Mouse (Mus musculus): ENCODE measurements around the gene Hsdl2. TPM values are rescaled to one million over a fixed set of nuclear protein-coding genes. Genes with fewer than 3 reads are reported as not detected.
"Not testable (repeated sequence)": the region's sequence is repeated elsewhere in the genome, so short reads cannot be mapped to it uniquely, and the experiment has no call there.

The Hsdl2 gene
- polyA plus RNA-seq, 1 experiment from 2014 or later, result 20.5 TPM

DNA sequence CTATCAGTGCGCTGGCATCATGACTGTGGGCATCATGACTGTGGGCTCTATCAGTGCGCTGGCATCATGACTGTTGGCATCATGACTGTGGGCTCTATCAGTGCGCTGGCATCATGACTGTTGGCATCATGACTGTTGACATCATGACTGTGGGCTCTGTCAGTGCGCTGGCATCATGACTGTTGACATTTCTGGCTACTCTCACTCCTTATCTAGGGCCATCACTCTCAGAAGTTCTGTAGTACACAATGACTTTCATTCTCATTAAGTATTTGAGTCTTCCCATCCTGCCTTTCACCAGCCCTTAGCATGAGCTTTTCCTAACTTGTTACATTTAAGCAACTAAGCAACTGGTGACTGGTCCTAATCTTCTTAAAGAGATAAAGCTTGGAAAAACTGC lies 24.0 kb upstream of the Hsdl2 start:
- H3K9ac ChIP-seq (ENCODE audit: low read depth, low read length); H3K9me3 ChIP-seq (ENCODE audit: control insufficient read depth, low read length); ATAC-seq (ENCODE audit: low FRiP score, low TSS enrichment); H3K4me1 ChIP-seq (ENCODE audit: control insufficient read depth, insufficient read depth, low read length); H3K4me2 ChIP-seq (replicated peaks; ENCODE audit: low read depth, low read length); H3K27me3 ChIP-seq (ENCODE audit: control insufficient read depth, insufficient read depth, low read length); H3K4me3 ChIP-seq (ENCODE audit: low read length); H3K36me3 ChIP-seq (ENCODE audit: control insufficient read depth, insufficient read depth, low read length); H3K27ac ChIP-seq (ENCODE audit: low read depth, low read length): not testable (repeated sequence)
- 94% methylated on average over 4 of the region's 4 CpGs for WGBS

- ATAC-seq (ENCODE audit: low FRiP score, low TSS enrichment), result no peak
- 50% methylated on average over 6 of the region's 6 CpGs for WGBS
- Histone ChIP-seq H3K4me2 (replicated peaks; ENCODE audit: low read depth, low read length) (no peak overlapping the region), H3K9ac (ENCODE audit: low read depth, low read length) (no peak overlapping the region), H3K27me3 (ENCODE audit: control insufficient read depth, insufficient read depth, low read length) (no peaks in the 10 kb centered on the region), H3K4me1 (ENCODE audit: control insufficient read depth, insufficient read depth, low read length) (0 out of 2 replicates have a peak, but pooled peaks cover 4% of the 10 kb centered on the region), H3K9me3 (ENCODE audit: control insufficient read depth, low read length) (no peaks in the 10 kb centered on the region), H3K27ac (ENCODE audit: low read depth, low read length) (no peak overlapping the region), H3K36me3 (ENCODE audit: control insufficient read depth, insufficient read depth, low read length) (no peaks in the 10 kb centered on the region), H3K4me3 (ENCODE audit: low read length) (no peak overlapping the region)
Observed at GRCm38 (mm10) chr4:59558096-59558720, 23.2 kb upstream of the Hsdl2 start.

DNA sequence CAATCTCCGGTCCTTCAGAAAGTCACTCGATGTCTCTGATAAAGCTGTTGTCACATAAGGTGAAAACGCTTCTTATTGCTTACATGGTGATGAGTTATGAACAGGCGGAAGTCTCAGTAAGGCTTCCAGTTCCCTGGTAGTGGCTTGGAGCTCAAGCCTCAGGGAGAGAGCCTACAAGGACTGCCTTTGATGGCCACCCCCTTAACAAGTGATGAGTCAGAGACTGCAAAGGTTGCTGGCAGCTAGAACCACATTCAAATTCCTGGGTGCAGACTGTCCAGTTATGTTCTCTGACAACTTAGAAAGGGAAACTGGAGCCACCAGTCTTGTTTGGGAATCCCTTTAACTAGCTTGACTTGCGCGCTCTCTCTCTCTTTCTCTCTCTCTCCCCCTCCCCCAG lies 21.2 kb upstream of the Hsdl2 start:
- ATAC-seq (ENCODE audit: low FRiP score, low TSS enrichment), result no peak
- Histone ChIP-seq H3K4me1 (ENCODE audit: control insufficient read depth, insufficient read depth, low read length) (0 out of 2 replicates have a peak, but pooled peaks cover 4% of the 10 kb centered on the region), H3K4me3 (ENCODE audit: low read length) (no peak overlapping the region), H3K9ac (ENCODE audit: low read depth, low read length) (no peak overlapping the region), H3K36me3 (ENCODE audit: control insufficient read depth, insufficient read depth, low read length) (no peaks in the 10 kb centered on the region), H3K9me3 (ENCODE audit: control insufficient read depth, low read length) (no peaks in the 10 kb centered on the region), H3K27me3 (ENCODE audit: control insufficient read depth, insufficient read depth, low read length) (no peaks in the 10 kb centered on the region), H3K27ac (ENCODE audit: low read depth, low read length) (no peak overlapping the region), H3K4me2 (replicated peaks; ENCODE audit: low read depth, low read length) (no peak overlapping the region)
- WGBS, result 96% methylated on average over 6 of the region's 6 CpGs

- Histone ChIP-seq H3K27me3 (ENCODE audit: control insufficient read depth, insufficient read depth, low read length) (no peaks in the 10 kb centered on the region), H3K4me3 (ENCODE audit: low read length) (no peak overlapping the region), H3K4me1 (ENCODE audit: control insufficient read depth, insufficient read depth, low read length) (no peaks in the 10 kb centered on the region), H3K36me3 (ENCODE audit: control insufficient read depth, insufficient read depth, low read length) (no peaks in the 10 kb centered on the region), H3K9me3 (ENCODE audit: control insufficient read depth, low read length) (peaks cover 5% of the 10 kb centered on the region; the same call in 1 of the 2 replicates), H3K4me2 (replicated peaks; ENCODE audit: low read depth, low read length) (no peak overlapping the region), H3K27ac (ENCODE audit: low read depth, low read length) (no peak overlapping the region), H3K9ac (ENCODE audit: low read depth, low read length) (no peak overlapping the region)
- 89% methylated on average over 3 of the region's 3 CpGs for WGBS
- ATAC-seq (ENCODE audit: low FRiP score, low TSS enrichment), result no peak
Observed at GRCm38 (mm10) chr4:59564128-59564527, 17.2 kb upstream of the Hsdl2 start.

- Histone ChIP-seq H3K4me1 (ENCODE audit: control insufficient read depth, insufficient read depth, low read length) (no peaks in the 10 kb centered on the region), H3K36me3 (ENCODE audit: control insufficient read depth, insufficient read depth, low read length) (no peaks in the 10 kb centered on the region), H3K9ac (ENCODE audit: low read depth, low read length) (no peak overlapping the region), H3K4me2 (replicated peaks; ENCODE audit: low read depth, low read length) (no peak overlapping the region), H3K27me3 (ENCODE audit: control insufficient read depth, insufficient read depth, low read length) (no peaks in the 10 kb centered on the region), H3K27ac (ENCODE audit: low read depth, low read length) (no peak overlapping the region), H3K4me3 (ENCODE audit: low read length) (no peak overlapping the region), H3K9me3 (ENCODE audit: control insufficient read depth, low read length) (peaks cover 5% of the 10 kb centered on the region; the same call in 1 of the 2 replicates)
- ATAC-seq (ENCODE audit: low FRiP score, low TSS enrichment), result no peak
- 76% methylated on average over 8 of the region's 8 CpGs for WGBS
Observed at GRCm38 (mm10) chr4:59565571-59566188, 15.7 kb upstream of the Hsdl2 start.

- ATAC-seq (ENCODE audit: low FRiP score, low TSS enrichment), result no peak
- Histone ChIP-seq H3K4me2 (replicated peaks; ENCODE audit: low read depth, low read length) (no peak overlapping the region), H3K27ac (ENCODE audit: low read depth, low read length) (no peak overlapping the region), H3K9ac (ENCODE audit: low read depth, low read length) (no peak overlapping the region), H3K9me3 (ENCODE audit: control insufficient read depth, low read length) (peaks cover 5% of the 10 kb centered on the region; the same call in 1 of the 2 replicates), H3K4me1 (ENCODE audit: control insufficient read depth, insufficient read depth, low read length) (no peaks in the 10 kb centered on the region), H3K27me3 (ENCODE audit: control insufficient read depth, insufficient read depth, low read length) (no peaks in the 10 kb centered on the region), H3K4me3 (ENCODE audit: low read length) (no peak overlapping the region), H3K36me3 (ENCODE audit: control insufficient read depth, insufficient read depth, low read length) (no peaks in the 10 kb centered on the region)
- 84% methylated on average over 6 of the region's 6 CpGs for WGBS
Observed at GRCm38 (mm10) chr4:59567576-59568260, 13.6 kb upstream of the Hsdl2 start.

- H3K36me3 ChIP-seq (ENCODE audit: control insufficient read depth, insufficient read depth, low read length), result no peaks in the 10 kb centered on the region
- peaks cover 5% of the 10 kb centered on the region; the same call in 1 of the 2 replicates for H3K9me3 ChIP-seq (ENCODE audit: control insufficient read depth, low read length)
- 4% methylated on average over 7 of the region's 7 CpGs for WGBS
- H3K4me1 ChIP-seq (ENCODE audit: control insufficient read depth, insufficient read depth, low read length), result no peaks in the 10 kb centered on the region
- no peak overlapping the region for H3K4me3 ChIP-seq (ENCODE audit: low read length)
- H3K4me2 ChIP-seq (replicated peaks; ENCODE audit: low read depth, low read length), result no peak overlapping the region
- H3K27me3 ChIP-seq (ENCODE audit: control insufficient read depth, insufficient read depth, low read length), result no peaks in the 10 kb centered on the region
- H3K9ac ChIP-seq (ENCODE audit: low read depth, low read length), result no peak overlapping the region
- ATAC-seq (ENCODE audit: low FRiP score, low TSS enrichment), result no peak
- no peak overlapping the region for H3K27ac ChIP-seq (ENCODE audit: low read depth, low read length)
Observed at GRCm38 (mm10) chr4:59569538-59569937, 11.8 kb upstream of the Hsdl2 start.

- not testable (repeated sequence) for H3K4me2 ChIP-seq (replicated peaks; ENCODE audit: low read depth, low read length); H3K36me3 ChIP-seq (ENCODE audit: control insufficient read depth, insufficient read depth, low read length); H3K27ac ChIP-seq (ENCODE audit: low read depth, low read length); H3K9ac ChIP-seq (ENCODE audit: low read depth, low read length); H3K4me1 ChIP-seq (ENCODE audit: control insufficient read depth, insufficient read depth, low read length); H3K4me3 ChIP-seq (ENCODE audit: low read length); H3K9me3 ChIP-seq (ENCODE audit: control insufficient read depth, low read length); H3K27me3 ChIP-seq (ENCODE audit: control insufficient read depth, insufficient read depth, low read length); ATAC-seq (ENCODE audit: low FRiP score, low TSS enrichment)
- 93% methylated on average over 7 of the region's 8 CpGs for WGBS
Observed at GRCm38 (mm10) chr4:59570519-59570918, 10.8 kb upstream of the Hsdl2 start.

- WGBS, result 84% methylated on average over 11 of the region's 11 CpGs
- no peaks in the 10 kb centered on the region for H3K36me3 ChIP-seq (ENCODE audit: control insufficient read depth, insufficient read depth, low read length)
- ATAC-seq (ENCODE audit: low FRiP score, low TSS enrichment), result no peak
Observed at GRCm38 (mm10) chr4:59572521-59573118, 8.7 kb upstream of the Hsdl2 start.

More at GRCm38 (mm10) chr4:59572521-59573118, 8.7 kb upstream of the Hsdl2 start:
- no peaks in the 10 kb centered on the region for H3K4me1 ChIP-seq (ENCODE audit: control insufficient read depth, insufficient read depth, low read length)
- H3K27ac ChIP-seq (ENCODE audit: low read depth, low read length), result no peak overlapping the region
- no peak overlapping the region for H3K4me2 ChIP-seq (replicated peaks; ENCODE audit: low read depth, low read length)
- no peaks in the 10 kb centered on the region for H3K9me3 ChIP-seq (ENCODE audit: control insufficient read depth, low read length)
- no peak overlapping the region for H3K9ac ChIP-seq (ENCODE audit: low read depth, low read length)
- no peak overlapping the region for H3K4me3 ChIP-seq (ENCODE audit: low read length)
- no peaks in the 10 kb centered on the region for H3K27me3 ChIP-seq (ENCODE audit: control insufficient read depth, insufficient read depth, low read length)

Data from kidney, embryonic 14.5 days (tissue).